Mouse (Mus musculus): ENCODE results near the gene Eomes. TPM values are rescaled to one million over a fixed set of nuclear protein-coding genes. Genes with fewer than 3 reads are reported as not detected.
A peak's percentile ranks its signal among the peaks of the same experiment; 100 is the strongest.

The Eomes gene
- polyA plus RNA-seq, 1 experiment from 2014 or later: 0.11 TPM

DNA sequence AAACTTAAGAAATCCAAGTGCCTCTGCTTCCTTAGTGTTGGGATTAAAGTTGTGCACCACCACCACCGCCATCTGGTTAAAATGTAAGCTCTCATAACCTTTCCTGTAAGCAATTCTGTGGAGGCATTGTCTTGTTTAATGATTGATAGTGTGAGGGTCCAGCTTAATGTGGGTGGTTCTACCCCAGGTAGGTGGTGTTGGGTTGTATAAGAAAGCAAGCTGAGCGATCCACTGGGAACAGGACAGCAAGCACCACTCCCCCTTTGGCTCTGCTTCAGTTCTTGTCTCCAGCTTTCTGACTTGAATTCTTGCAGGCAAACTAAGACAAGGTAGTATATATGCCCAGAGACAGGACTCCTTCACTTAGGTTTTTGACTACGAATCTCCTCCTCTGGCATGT, 26.6 kb downstream of the Eomes start:
- Histone ChIP-seq H3K36me3 (no peaks in the 10 kb centered on the region), H3K27me3 (replicated peaks) (no peaks in the 10 kb centered on the region), H3K9ac (no peak overlapping the region), H3K4me3 (no peak overlapping the region), H3K4me2 (no peak overlapping the region), H3K27ac (ENCODE audit: poor library complexity, severe bottlenecking) (no peak overlapping the region), H3K9me3 (replicated peaks) (no peaks in the 10 kb centered on the region), H3K4me1 (replicated peaks) (peaks cover 20% of the 10 kb centered on the region)
- 82% methylated on average over 3 of the region's 3 CpGs for WGBS
- no peak for ATAC-seq (ENCODE audit: insufficient number of reproducible peaks, low FRiP score)

DNA sequence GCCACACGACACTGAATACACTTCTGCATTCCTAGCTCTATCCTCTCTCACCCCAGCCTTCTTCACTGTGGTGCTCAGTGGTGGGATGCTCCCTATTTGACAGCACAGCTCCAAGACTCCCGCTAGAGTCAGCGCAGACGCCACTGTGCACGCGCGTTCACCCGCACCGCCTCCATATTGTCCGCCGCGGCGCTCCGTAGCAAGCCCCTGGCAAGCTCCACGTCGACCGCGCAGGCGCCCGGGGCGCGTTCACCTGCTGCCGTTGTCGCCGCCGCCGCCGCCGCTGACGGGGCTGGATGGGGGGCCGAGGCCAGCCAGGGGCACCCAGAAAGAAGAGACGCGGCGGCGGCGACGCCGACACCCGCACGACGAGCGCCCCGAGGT, 28.0 kb downstream of the Eomes start, which contains the start of gene Golga4:
Golga4 (plus strand) TSS at position 248 of the 384 bp plus-strand sequence.
- under 1% methylated on average over 43 of the region's 43 CpGs for WGBS
- peak within 1 kb of the TSS; percentile 72 for H3K27ac ChIP-seq (ENCODE audit: poor library complexity, severe bottlenecking)
- H3K9ac ChIP-seq: peak within 1 kb of the TSS; percentile 96
- peaks cover 33% of the 10 kb centered on the region for H3K4me1 ChIP-seq (replicated peaks)
- ATAC-seq (ENCODE audit: insufficient number of reproducible peaks, low FRiP score): peak; percentile 86
- no peaks in the 10 kb centered on the region for H3K36me3 ChIP-seq
- H3K4me2 ChIP-seq: peak within 1 kb of the TSS; percentile 72
- peak within 1 kb of the TSS; percentile 95 for H3K4me3 ChIP-seq
- no peaks in the 10 kb centered on the region for H3K9me3 ChIP-seq (replicated peaks)
- no peaks in the 10 kb centered on the region for H3K27me3 ChIP-seq (replicated peaks)

DNA sequence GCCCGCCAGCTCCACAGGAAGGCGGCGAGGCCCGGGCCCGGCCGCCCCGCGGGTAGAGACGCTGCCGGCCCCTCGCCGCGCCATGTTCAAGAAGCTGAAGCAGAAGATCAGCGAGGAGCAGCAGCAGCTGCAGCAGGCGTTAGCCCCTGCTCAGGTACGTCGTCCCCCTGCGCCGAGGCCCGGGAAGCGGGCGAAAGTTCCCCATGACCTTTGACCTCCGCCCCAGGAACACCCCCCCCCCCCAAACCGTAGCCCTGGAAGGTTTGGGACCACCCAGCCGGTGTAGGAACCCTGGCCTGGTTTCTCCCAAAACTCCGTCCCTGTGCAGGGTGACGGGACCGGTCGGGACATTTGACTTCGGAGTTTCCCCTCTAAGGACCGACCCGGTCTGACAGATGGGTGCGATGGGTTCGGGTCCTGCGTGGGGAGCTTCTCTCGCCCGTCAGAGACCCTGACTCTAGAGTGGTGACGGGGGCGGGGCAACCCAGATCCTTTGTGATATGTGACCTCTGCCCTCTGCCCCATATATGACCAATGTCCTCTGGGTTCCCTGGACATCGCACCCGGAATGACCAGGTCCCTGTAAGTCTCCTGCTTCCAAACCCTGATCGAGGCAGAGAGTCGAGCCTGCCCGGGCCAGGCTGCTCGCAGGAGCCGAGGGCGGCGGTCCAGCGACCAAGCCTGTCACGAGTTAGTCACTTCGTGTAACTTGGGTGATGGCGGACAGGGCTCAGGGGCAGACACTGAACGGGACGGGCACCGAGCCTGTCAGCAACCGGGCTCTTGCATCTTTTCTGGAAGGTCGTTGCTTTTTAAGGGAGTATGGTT, 28.6 kb downstream of the Eomes start:
- Histone ChIP-seq H3K4me2 (peak overlapping the region; percentile 72), H3K9ac (peak overlapping the region; percentile 96), H3K4me1 (replicated peaks) (peaks cover 39% of the 10 kb centered on the region), H3K4me3 (peak overlapping the region; percentile 95), H3K36me3 (no peaks in the 10 kb centered on the region), H3K9me3 (replicated peaks) (no peaks in the 10 kb centered on the region), H3K27me3 (replicated peaks) (no peaks in the 10 kb centered on the region), H3K27ac (ENCODE audit: poor library complexity, severe bottlenecking) (peak overlapping the region; percentile 72)
- WGBS: under 1% methylated on average over 56 of the region's 57 CpGs
- peak; percentile 58 for ATAC-seq (ENCODE audit: insufficient number of reproducible peaks, low FRiP score)

- H3K4me3 ChIP-seq: peak overlapping the region; percentile 95
- WGBS: 89% methylated on average over 6 of the region's 6 CpGs
- no peaks in the 10 kb centered on the region for H3K9me3 ChIP-seq (replicated peaks)
- H3K9ac ChIP-seq: peak overlapping the region; percentile 96
- peak overlapping the region; percentile 72 for H3K4me2 ChIP-seq
- no peak for ATAC-seq (ENCODE audit: insufficient number of reproducible peaks, low FRiP score)
- no peak overlapping the region for H3K27ac ChIP-seq (ENCODE audit: poor library complexity, severe bottlenecking)
- no peaks in the 10 kb centered on the region for H3K27me3 ChIP-seq (replicated peaks)
- peaks cover 46% of the 10 kb centered on the region for H3K4me1 ChIP-seq (replicated peaks)
- no peaks in the 10 kb centered on the region for H3K36me3 ChIP-seq
Observed at GRCm38 (mm10) chr9:118507552-118507951, 29.5 kb downstream of the Eomes start.

GRCm38 (mm10) chr9:118508601-118509000, 30.6 kb downstream of the Eomes start:
- Histone ChIP-seq H3K4me1 (replicated peaks) (peaks cover 55% of the 10 kb centered on the region), H3K9ac (0 out of 2 replicates have a peak overlapping the region, but pooled peaks have one; percentile 8), H3K36me3 (no peaks in the 10 kb centered on the region), H3K27me3 (replicated peaks) (no peaks in the 10 kb centered on the region), H3K9me3 (replicated peaks) (no peaks in the 10 kb centered on the region), H3K4me3 (no peak overlapping the region), H3K4me2 (peak overlapping the region; percentile 23; the same call in 1 of the 2 replicates), H3K27ac (ENCODE audit: poor library complexity, severe bottlenecking) (no peak overlapping the region)
- WGBS: 83% methylated on average over 7 of the region's 7 CpGs
- no peak for ATAC-seq (ENCODE audit: insufficient number of reproducible peaks, low FRiP score)

GRCm38 (mm10) chr9:118510941-118511690, 33.1 kb downstream of the Eomes start:
- Histone ChIP-seq H3K9ac (no peak overlapping the region), H3K9me3 (replicated peaks) (no peaks in the 10 kb centered on the region), H3K36me3 (peaks cover 15% of the 10 kb centered on the region), H3K27ac (ENCODE audit: poor library complexity, severe bottlenecking) (peak overlapping the region; percentile 68), H3K27me3 (replicated peaks) (no peaks in the 10 kb centered on the region), H3K4me1 (replicated peaks) (peaks cover 70% of the 10 kb centered on the region), H3K4me3 (no peak overlapping the region), H3K4me2 (0 out of 2 replicates have a peak overlapping the region, but pooled peaks have one; percentile 13)
- WGBS: 69% methylated on average over 15 of the region's 15 CpGs
- no peak for ATAC-seq (ENCODE audit: insufficient number of reproducible peaks, low FRiP score)

- Histone ChIP-seq H3K27ac (ENCODE audit: poor library complexity, severe bottlenecking) (peak overlapping the region; percentile 81), H3K9ac (no peak overlapping the region)
Observed at GRCm38 (mm10) chr9:118512681-118513233, 34.7 kb downstream of the Eomes start.

DNA sequence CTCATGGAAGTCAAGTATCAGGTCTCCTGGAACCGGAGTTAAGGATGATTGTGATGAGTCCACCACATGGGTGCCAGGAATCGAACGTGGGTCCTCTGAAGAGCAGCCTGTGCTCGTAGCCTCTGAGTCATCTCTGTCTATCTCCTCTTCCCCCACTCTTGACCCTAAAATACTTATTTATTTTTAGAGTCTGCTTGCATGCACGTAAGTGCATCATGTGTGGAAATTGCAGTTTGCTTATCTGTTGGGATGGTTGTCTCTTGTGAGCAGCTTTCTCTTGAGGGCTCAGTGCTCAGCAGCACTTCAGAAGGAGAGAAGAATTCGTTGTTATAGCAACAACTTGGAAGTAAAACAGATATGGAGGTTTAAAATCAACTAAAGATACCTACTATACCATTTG, 37.5 kb downstream of the Eomes start:
- Histone ChIP-seq H3K9ac (no peak overlapping the region), H3K4me2 (no peak overlapping the region), H3K36me3 (peaks cover 20% of the 10 kb centered on the region), H3K9me3 (replicated peaks) (no peaks in the 10 kb centered on the region), H3K4me1 (replicated peaks) (peaks cover 73% of the 10 kb centered on the region), H3K27me3 (replicated peaks) (no peaks in the 10 kb centered on the region), H3K27ac (ENCODE audit: poor library complexity, severe bottlenecking) (peak overlapping the region; percentile 63; the same call in 1 of the 2 replicates), H3K4me3 (no peak overlapping the region)
- no peak for ATAC-seq (ENCODE audit: insufficient number of reproducible peaks, low FRiP score)
- 54% methylated on average over 6 of the region's 6 CpGs for WGBS

More at GRCm38 (mm10) chr9:118512681-118513233, 34.7 kb downstream of the Eomes start:
- H3K4me3 ChIP-seq: no peak overlapping the region
- no peak for ATAC-seq (ENCODE audit: insufficient number of reproducible peaks, low FRiP score)
- H3K36me3 ChIP-seq: peaks cover 20% of the 10 kb centered on the region
- WGBS: 35% methylated on average over 3 of the region's 3 CpGs
- peak overlapping the region; percentile 31 for H3K4me2 ChIP-seq
- H3K4me1 ChIP-seq (replicated peaks): peaks cover 75% of the 10 kb centered on the region
- no peaks in the 10 kb centered on the region for H3K9me3 ChIP-seq (replicated peaks)
- H3K27me3 ChIP-seq (replicated peaks): no peaks in the 10 kb centered on the region

GRCm38 (mm10) chr9:118516162-118516561, 38.1 kb downstream of the Eomes start:
- ATAC-seq (ENCODE audit: insufficient number of reproducible peaks, low FRiP score): no peak
- Histone ChIP-seq H3K4me2 (no peak overlapping the region), H3K27ac (ENCODE audit: poor library complexity, severe bottlenecking) (no peak overlapping the region), H3K27me3 (replicated peaks) (no peaks in the 10 kb centered on the region), H3K9ac (no peak overlapping the region), H3K36me3 (peaks cover 20% of the 10 kb centered on the region), H3K4me3 (no peak overlapping the region), H3K9me3 (replicated peaks) (no peaks in the 10 kb centered on the region), H3K4me1 (replicated peaks) (peaks cover 73% of the 10 kb centered on the region)
- 89% methylated on average over 3 of the region's 3 CpGs for WGBS

GRCm38 (mm10) chr9:118517619-118518018, 39.6 kb downstream of the Eomes start:
- Histone ChIP-seq H3K27me3 (replicated peaks) (no peaks in the 10 kb centered on the region), H3K4me1 (replicated peaks) (peaks cover 70% of the 10 kb centered on the region), H3K9me3 (replicated peaks) (no peaks in the 10 kb centered on the region), H3K36me3 (peaks cover 23% of the 10 kb centered on the region), H3K4me2 (no peak overlapping the region), H3K4me3 (no peak overlapping the region), H3K27ac (ENCODE audit: poor library complexity, severe bottlenecking) (no peak overlapping the region), H3K9ac (no peak overlapping the region)
- 75% methylated on average over 8 of the region's 8 CpGs for WGBS
- no peak for ATAC-seq (ENCODE audit: insufficient number of reproducible peaks, low FRiP score)

DNA sequence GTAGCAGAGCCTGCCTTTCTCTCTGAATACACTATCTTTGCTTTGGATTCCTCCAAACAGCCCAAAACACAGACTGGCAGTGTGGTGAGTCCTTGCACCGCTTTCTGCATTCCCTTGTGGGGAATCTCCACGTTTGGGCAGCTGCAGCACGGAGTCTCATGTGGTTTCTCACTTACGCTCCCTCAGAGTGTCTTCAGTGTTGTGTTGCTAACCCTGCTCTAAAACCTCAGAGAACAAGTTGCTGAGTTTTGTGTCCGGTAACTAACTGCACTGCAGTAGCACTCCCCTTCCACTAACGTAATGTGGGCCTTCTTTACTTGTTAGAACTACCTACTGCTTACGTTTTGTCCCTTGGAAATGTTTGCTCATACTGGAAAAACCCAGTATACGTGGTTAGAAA, 41.1 kb downstream of the Eomes start:
- Histone ChIP-seq H3K4me2 (peak overlapping the region; percentile 19; the same call in 1 of the 2 replicates), H3K36me3 (peaks cover 36% of the 10 kb centered on the region), H3K4me3 (no peak overlapping the region), H3K9me3 (replicated peaks) (no peaks in the 10 kb centered on the region), H3K9ac (no peak overlapping the region), H3K4me1 (replicated peaks) (peaks cover 65% of the 10 kb centered on the region), H3K27me3 (replicated peaks) (no peaks in the 10 kb centered on the region), H3K27ac (ENCODE audit: poor library complexity, severe bottlenecking) (peak overlapping the region; percentile 80)
- no peak for ATAC-seq (ENCODE audit: insufficient number of reproducible peaks, low FRiP score)
- 46% methylated on average over 8 of the region's 8 CpGs for WGBS

Data from heart, embryonic 12.5 days (tissue).